Mouse (Mus musculus) activated CD4-positive, CD25-positive, alpha-beta regulatory T cell, adult 9 weeks (primary cell): ENCODE data around the gene Gm10491. TPM values are rescaled to one million over a fixed set of nuclear protein-coding genes. Genes with fewer than 3 reads are reported as not detected.

Source experiments
- polyA plus RNA-seq: library from polyadenylated mRNA; unstranded; fragments of 100-300 nt; shearing (Covaris generic); gene quantifications from one replicate; pipeline ENCODE4 v1.2.1, GENCODE M21; 2017

Gene Gm10491
- not detected for polyA plus RNA-seq

DNA sequence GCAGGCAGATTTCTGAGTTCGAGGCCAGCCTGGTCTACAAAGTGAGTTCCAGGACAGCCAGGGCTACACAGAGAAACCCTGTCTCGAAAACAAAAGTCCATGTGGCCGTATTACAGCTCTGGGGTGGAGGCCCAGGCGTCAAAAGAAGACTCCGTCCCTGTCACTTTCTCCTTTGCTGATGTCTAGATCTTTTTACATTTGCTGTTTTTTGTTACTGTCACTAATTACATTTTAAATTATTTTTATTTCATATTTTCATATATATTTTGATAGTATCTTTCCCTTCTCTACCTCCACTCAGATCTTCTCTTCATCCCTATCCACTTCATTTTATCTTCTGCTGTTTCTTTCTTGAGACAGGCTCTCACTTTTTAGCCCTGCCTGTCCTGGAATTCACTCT lies at the start of gene Gm10491:
TSS of gene Gm10491 (minus strand) at position 101 of the 400 bp plus-strand sequence.

DNA sequence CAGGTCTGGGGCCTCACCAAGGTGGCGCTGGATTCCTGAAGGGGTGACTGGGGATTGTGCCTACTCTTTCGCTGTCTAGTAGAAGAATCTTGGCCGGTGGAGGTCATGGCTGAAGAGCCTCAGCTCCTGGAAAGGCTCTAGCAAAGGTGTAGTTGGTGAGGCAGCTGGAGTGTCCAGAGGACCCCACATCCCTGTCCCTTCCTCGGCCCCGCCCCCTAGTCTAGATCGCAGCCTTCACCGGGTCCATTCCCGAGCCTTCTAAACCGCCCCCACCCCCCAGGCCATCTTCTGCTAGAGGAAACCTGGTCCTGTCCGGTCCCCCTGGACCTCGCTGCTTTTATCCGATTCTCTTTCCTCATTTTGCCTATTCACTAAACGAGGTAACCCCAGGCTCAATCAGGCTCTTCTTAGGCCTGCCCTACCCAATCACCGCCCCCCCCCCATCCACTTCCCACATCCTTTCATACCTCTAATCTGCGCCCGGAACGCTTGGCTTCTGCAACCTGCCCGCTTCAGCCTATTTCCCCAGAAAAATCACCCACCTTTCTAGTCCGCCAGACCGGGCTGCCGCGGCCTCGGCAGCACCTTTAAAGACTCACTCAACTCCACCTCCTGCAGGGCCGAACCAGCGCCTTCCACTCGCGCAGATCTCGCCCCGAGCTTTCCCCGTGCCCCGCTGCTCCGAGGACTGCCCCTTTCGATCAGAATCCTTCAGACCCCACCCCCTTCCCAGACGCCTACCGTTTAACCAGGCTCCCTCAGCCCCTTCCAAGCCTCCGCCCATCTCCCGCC lies 39.7 kb upstream of the Gm10491 start, which contains the start of gene Hdac6:
TSS of gene Hdac6 (minus strand) at position 782 of the 792 bp plus-strand sequence.

DNA sequence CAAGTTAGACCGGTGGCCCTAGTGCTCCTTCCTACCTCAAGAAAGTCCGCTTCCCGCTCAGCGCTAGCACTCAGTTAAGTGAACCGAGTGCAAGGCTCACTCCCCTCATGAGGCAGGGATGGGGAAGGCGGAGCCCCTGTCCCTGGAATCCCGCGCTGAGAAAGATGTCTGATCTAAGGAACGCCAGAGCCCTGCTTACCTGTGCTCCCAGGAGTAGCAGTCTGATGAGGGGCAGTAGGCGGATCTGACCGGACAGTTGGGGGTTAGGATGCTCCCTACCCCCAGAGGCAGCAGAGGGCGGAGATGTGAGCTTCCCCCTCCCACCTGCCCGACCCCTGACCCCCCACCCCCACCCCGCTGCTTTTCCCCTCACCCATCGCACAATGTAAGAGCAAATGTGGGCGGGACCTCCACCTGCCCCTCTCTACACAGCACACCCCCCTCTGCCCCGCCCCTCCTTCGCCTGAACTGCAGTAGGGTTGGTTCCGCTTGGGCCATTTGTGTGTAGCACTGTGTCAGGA lies 20.7 kb upstream of the Gm10491 start, which contains the start of gene Eras:
TSS of gene Eras (minus strand) at position 338 of the 521 bp plus-strand sequence.

DNA sequence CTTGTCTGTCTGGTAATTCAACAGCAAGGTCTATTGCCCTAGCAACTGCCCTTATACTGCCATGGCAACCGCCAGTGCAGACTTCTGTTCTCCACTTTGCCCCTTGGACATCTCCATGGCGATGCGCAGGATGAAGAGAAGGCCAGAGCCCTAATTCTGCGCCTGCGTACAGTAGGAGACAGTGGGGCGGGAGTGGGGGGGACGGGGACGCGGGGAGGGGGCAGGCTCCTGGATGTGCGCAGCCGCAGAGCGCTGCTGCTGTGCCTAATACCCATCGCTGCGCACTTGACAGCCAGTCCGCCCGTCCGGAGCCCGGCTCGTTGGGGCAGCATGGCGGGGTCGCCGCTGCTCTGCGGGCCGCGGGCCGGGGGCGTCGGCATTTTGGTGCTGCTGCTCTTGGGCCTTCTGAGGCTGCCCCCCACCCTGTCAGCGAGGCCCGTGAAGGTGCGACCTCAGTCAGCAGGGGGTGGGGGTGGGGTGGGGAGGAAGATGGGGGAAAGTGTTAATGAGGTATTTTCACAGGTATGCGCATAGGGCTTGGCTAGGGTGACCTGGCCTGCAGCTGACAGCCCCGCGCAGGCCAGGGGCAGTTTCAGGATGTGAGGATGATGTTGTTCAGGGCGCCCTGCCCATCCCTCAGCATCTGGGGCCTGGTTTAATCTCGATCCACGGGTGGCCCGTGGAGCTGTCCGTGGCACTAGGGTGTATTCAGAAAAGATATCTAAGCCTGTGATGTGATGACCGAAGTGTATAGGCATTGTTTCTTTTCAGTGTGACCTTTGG lies 12.2 kb upstream of the Gm10491 start, which contains the start of gene Pcsk1n:
TSS of gene Pcsk1n (plus strand) at position 222 of the 783 bp plus-strand sequence.

DNA sequence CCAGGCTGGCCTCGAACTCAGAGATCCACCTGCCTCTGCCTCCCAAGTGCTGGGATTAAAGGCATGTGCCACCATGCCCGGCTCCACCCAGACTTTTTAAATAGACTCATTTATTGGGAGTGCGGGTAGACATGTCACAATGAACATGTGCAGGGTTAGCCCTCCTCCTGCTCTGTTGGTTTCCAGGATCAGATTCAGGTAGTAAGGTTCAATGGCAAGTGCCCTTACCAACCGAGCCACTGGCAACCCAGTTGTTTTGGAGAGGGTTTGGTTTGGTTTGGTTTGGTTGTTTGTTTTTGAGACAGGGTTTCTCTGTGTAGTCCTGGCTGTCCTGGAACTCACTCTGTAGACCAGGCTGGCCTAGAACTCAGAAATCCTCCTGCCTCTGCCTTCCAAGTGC lies 1.6 kb upstream of the Gm10491 start, which contains the start of gene Gm10490:
TSS of gene Gm10490 (plus strand) at position 301 of the 400 bp plus-strand sequence.

DNA sequence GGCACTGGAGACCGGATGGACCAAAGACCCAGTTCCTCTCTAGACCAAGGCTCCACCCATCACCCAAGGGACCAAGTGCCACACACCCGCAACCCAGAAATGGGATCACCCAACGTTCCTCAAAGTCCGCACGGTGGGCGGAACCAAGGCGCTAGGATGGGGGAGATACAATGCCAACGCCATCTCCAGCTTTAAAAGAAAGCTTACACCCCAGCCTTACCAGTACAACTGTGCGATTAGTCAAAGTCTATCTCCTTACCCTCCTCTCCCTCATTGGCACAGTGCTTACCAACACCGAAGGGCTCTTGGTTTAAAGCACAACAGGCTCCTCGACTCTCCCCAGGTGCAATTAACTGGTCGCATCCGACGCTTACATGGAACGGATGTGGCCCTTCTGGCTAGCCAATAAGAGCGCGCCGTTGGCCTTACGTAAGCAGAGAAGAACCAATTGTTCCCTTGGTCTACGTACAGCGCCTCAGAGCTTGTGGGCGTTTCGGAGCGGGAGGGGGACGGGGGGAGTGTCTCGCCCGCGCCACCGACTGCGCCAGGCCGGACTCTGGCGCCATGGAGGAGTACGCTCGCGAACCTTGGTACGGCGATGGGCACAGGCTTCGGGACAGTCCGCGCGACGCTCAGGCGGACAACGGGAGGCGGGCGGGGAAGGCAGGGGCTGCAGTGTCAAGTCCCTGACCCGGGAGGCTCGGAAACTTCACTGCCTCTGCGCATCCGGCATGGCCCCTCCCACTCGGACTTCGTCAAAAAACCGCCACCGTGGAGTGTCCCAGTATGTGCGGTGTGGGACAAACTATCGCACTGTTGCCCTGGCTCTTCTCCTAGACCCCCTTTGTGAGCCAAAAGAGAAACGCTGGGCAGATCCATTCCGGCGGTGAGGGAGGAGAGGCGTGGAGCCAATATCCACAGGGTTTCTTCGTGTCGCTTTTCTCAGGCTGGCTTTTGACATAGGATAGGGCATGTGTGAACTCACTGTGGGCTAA lies 8.5 kb downstream of the Gm10491 start, which contains the start of the genes Pqbp1 and Timm17b:
TSS of gene Pqbp1 (minus strand) at position 390 of the 995 bp plus-strand sequence.
TSS of gene Timm17b (plus strand) at position 478 of the 995 bp plus-strand sequence.

DNA sequence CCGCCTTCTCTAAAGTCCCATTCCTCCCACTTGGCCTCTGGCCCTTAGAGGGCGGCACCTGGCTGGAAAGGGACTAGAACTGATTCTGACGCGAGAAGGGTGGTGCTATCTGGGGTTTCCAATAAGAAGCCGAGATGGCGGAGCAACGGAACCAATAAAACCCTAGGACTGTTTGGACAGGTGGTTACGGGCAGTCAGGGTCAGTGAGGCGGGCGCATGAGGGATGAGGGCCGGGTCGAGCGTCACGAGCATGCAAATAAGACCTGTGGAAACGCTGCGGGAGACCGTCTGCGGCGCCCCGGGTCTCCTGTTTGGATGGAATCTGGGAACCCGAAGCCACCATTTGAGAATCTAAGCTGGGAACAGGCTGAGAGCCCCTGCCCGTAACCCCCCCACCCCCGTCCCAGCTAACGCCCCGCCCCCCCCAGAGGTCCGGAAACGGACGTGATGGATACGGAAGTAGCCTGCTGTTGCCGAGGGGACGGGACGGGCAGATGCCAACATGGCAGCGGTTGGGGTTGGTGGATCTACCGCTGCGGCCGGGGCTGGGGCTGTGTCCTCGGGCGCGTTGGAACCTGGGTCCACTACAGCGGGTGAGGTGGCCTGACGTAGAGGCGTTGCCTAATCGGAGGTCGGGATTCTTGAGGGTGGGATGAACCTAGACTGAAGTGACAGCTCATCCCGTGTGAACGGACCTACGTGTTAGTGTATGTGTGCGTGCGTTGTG lies 23.6 kb downstream of the Gm10491 start, which contains the start of gene Slc35a2:
TSS of gene Slc35a2 (plus strand) at position 188 of the 727 bp plus-strand sequence.

DNA sequence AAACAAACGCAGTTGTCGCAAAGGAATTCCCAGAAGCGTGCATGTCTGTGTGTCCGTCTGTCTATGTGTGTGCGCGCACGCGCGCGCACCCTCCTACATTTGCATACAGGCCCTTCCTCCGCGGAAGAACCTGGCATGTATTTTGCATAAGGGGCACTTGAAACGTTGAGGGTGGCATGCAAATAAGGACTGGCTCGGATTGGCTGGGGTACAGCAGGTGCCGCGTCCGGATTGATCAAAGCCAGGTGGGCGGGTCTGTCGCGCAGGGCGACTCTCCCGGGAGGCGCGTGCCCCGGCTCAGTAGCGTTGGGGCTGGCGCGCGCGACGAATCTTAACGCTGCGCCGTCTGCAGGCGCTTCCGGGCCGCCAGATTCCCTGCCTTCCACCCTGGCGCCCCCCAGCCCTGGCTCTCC lies 29.6 kb downstream of the Gm10491 start, which contains the start of gene Pim2:
TSS of gene Pim2 (plus strand) at position 256 of the 413 bp plus-strand sequence.

Other genes starting within 250 kb of the Gm10491 start
- 130 TPM for gene Plp2, start 236.4 kb downstream of the Gm10491 start, polyA plus RNA-seq
- not detected for gene Magix, start 226.6 kb downstream of the Gm10491 start, polyA plus RNA-seq
- 69.0 TPM for gene Gpkow, start 210.7 kb downstream of the Gm10491 start, polyA plus RNA-seq
- 85.0 TPM for gene Wdr45, start 193.5 kb downstream of the Gm10491 start, polyA plus RNA-seq
- gene Gm45208, start 185.6 kb downstream of the Gm10491 start, polyA plus RNA-seq, result not detected
- 35.0 TPM for gene Praf2, start 179.4 kb downstream of the Gm10491 start, polyA plus RNA-seq
- gene Ccdc120, start 156.9 kb downstream of the Gm10491 start, polyA plus RNA-seq, result 0.70 TPM
- 47.9 TPM for gene Tfe3, start 145.3 kb downstream of the Gm10491 start, polyA plus RNA-seq
- gene Gripap1, start 118.1 kb downstream of the Gm10491 start, polyA plus RNA-seq, result 112 TPM
- gene Kcnd1, start 85.5 kb downstream of the Gm10491 start, polyA plus RNA-seq, result 1.1 TPM
- gene Otud5, start 66.5 kb downstream of the Gm10491 start, polyA plus RNA-seq, result 16.6 TPM
- 75.3 TPM for gene Pim2, start 29.6 kb downstream of the Gm10491 start, polyA plus RNA-seq
- 41.7 TPM for gene Slc35a2, start 23.8 kb downstream of the Gm10491 start, polyA plus RNA-seq
- gene Pqbp1, start 8.6 kb downstream of the Gm10491 start, polyA plus RNA-seq, result 155 TPM
- gene Timm17b, start 8.5 kb downstream of the Gm10491 start, polyA plus RNA-seq, result 154 TPM
- gene Gm10490, start 1.7 kb upstream of the Gm10491 start, polyA plus RNA-seq, result not detected
- not detected for gene Pcsk1n, start 12.0 kb upstream of the Gm10491 start, polyA plus RNA-seq
- gene Eras, start 20.8 kb upstream of the Gm10491 start, polyA plus RNA-seq, result not detected
- gene Hdac6, start 40.1 kb upstream of the Gm10491 start, polyA plus RNA-seq, result 21.6 TPM
- gene Gata1, start 70.2 kb upstream of the Gm10491 start, polyA plus RNA-seq, result 41.6 TPM
- not detected for gene Glod5, start 110.7 kb upstream of the Gm10491 start, polyA plus RNA-seq
- gene Suv39h1, start 166.9 kb upstream of the Gm10491 start, polyA plus RNA-seq, result 27.3 TPM
- gene Was, start 182.7 kb upstream of the Gm10491 start, polyA plus RNA-seq, result 92.8 TPM
- 33.2 TPM for gene Wdr13, start 225.1 kb upstream of the Gm10491 start, polyA plus RNA-seq
- 443 TPM for gene Rbm3, start 238.0 kb upstream of the Gm10491 start, polyA plus RNA-seq